Mouse (Mus musculus): ENCODE data around the gene Sox6. TPM values are rescaled to one million over a fixed set of nuclear protein-coding genes. Genes with fewer than 3 reads are reported as not detected.

Gene Sox6
- polyA plus RNA-seq, 1 experiment from 2014 or later, result 33.2 TPM

DNA sequence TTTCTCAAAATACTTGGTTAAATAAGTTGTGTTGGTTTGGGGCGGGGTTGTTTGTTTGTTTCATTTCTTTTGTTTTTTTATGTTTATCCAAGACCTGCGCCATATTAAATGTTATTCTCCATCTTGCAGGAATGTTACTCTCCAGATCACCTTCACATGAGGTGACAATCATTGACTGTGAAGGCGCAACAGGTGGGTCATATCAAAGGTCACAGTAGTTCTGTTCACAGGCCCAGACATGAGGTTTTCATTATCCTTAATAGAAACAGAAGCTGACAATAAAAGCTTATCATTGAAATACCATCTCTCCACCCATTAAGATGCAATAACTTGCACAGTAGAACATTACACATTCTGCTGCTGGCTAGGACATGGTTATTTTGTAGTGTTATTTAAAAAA is 54.5 kb downstream of the Sox6 start:
- Histone ChIP-seq H3K4me1 (replicated peaks) (peaks cover 5% of the 10 kb centered on the region; the same call in 1 of the 2 replicates), H3K4me2 (no peak overlapping the region), H3K27me3 (replicated peaks) (no peaks in the 10 kb centered on the region), H3K4me3 (no peak overlapping the region), H3K27ac (ENCODE audit: poor library complexity, severe bottlenecking) (no peak overlapping the region), H3K36me3 (no peaks in the 10 kb centered on the region), H3K9ac (no peak overlapping the region), H3K9me3 (replicated peaks) (no peaks in the 10 kb centered on the region)
- ATAC-seq (ENCODE audit: insufficient number of reproducible peaks, low FRiP score), result no peak
- 82% methylated on average over 3 of the region's 3 CpGs for WGBS

DNA sequence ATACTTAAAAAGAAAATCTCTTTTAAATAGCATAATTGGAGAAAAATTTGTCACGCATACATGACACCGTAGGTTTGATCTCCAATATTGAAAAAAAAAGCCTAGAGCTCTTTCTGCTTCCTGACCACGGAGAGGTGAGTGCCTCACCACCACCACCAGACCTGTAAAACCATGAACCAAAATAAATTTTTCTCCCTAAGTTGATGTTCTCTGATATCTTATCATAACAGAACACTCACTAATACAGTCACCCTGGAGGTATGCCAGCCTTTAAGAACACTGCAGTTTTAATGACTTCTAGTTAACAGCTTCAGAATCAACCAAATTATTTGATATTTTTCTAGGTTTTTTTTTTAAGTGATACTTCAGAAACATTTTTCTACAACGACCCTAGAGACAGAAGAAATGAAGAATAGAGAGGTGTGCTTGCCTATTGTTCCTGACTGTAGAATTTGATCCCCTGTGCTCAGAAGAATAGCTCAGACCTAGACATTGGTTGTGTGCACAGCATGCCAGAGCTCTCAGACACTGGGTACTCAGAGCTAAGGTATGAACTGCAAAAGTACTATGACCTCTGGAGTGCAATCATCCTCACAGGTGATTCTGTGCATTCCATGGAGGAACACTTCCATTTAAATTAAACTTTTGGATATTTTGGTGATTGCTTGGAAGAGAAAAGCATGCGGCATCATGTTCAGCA is 58.6 kb downstream of the Sox6 start:
- WGBS, result 76% methylated on average over 5 of the region's 5 CpGs
- H3K4me2 ChIP-seq, result no peak overlapping the region
- H3K4me3 ChIP-seq, result no peak overlapping the region
- no peaks in the 10 kb centered on the region for H3K36me3 ChIP-seq
- no peaks in the 10 kb centered on the region for H3K9me3 ChIP-seq (replicated peaks)
- H3K27me3 ChIP-seq (replicated peaks), result no peaks in the 10 kb centered on the region
- H3K4me1 ChIP-seq (replicated peaks), result peaks cover 5% of the 10 kb centered on the region; the same call in 1 of the 2 replicates
- no peak for ATAC-seq (ENCODE audit: insufficient number of reproducible peaks, low FRiP score)
- no peak overlapping the region for H3K27ac ChIP-seq (ENCODE audit: poor library complexity, severe bottlenecking)
- no peak overlapping the region for H3K9ac ChIP-seq

DNA sequence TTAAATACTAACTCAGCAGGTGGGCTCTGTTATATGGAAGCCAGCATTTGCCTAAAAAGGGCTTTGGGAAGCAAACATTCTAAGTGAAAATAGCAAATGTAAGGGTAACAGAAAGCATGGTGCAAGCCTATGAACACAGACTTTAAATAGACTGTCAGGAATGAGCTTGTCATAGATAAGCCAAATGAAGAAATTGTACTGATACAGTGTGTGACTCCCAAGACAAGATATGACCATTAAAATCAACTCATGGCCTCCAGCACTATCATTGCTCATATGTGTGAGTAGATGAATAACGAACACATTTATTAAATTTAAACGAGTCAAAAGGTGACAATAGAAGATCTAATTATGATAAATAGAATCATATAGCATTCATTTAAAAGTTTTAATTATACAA is 64.1 kb downstream of the Sox6 start:
- Histone ChIP-seq H3K4me1 (replicated peaks) (peaks cover 4% of the 10 kb centered on the region), H3K9me3 (replicated peaks) (no peaks in the 10 kb centered on the region), H3K9ac (no peak overlapping the region), H3K36me3 (peaks cover 3% of the 10 kb centered on the region; the same call in 1 of the 2 replicates), H3K27ac (ENCODE audit: poor library complexity, severe bottlenecking) (no peak overlapping the region), H3K27me3 (replicated peaks) (no peaks in the 10 kb centered on the region), H3K4me2 (no peak overlapping the region), H3K4me3 (no peak overlapping the region)
- no peak for ATAC-seq (ENCODE audit: insufficient number of reproducible peaks, low FRiP score)
- 66% methylated on average over 2 of the region's 2 CpGs for WGBS

- Histone ChIP-seq H3K4me3 (no peak overlapping the region), H3K36me3 (no peaks in the 10 kb centered on the region), H3K27me3 (replicated peaks) (no peaks in the 10 kb centered on the region), H3K27ac (ENCODE audit: poor library complexity, severe bottlenecking) (no peak overlapping the region), H3K4me2 (no peak overlapping the region), H3K4me1 (replicated peaks) (0 out of 2 replicates have a peak, but pooled peaks cover 2% of the 10 kb centered on the region), H3K9me3 (replicated peaks) (no peaks in the 10 kb centered on the region), H3K9ac (no peak overlapping the region)
- no peak for ATAC-seq (ENCODE audit: insufficient number of reproducible peaks, low FRiP score)
- 70% methylated on average over 4 of the region's 4 CpGs for WGBS
Measured at GRCm38 (mm10) chr7:115967186-115967585, 71.4 kb downstream of the Sox6 start.

GRCm38 (mm10) chr7:115966181-115966580 is 72.4 kb downstream of the Sox6 start:
- H3K9me3 ChIP-seq (replicated peaks), result no peaks in the 10 kb centered on the region
- ATAC-seq (ENCODE audit: insufficient number of reproducible peaks, low FRiP score), result no peak
- peaks cover 3% of the 10 kb centered on the region for H3K4me1 ChIP-seq (replicated peaks)
- no peaks in the 10 kb centered on the region for H3K27me3 ChIP-seq (replicated peaks)
- no peak overlapping the region for H3K4me3 ChIP-seq
- H3K27ac ChIP-seq (ENCODE audit: poor library complexity, severe bottlenecking), result no peak overlapping the region
- H3K4me2 ChIP-seq, result no peak overlapping the region
- no peak overlapping the region for H3K9ac ChIP-seq
- H3K36me3 ChIP-seq, result no peaks in the 10 kb centered on the region
- 54% methylated on average over 4 of the region's 4 CpGs for WGBS

DNA sequence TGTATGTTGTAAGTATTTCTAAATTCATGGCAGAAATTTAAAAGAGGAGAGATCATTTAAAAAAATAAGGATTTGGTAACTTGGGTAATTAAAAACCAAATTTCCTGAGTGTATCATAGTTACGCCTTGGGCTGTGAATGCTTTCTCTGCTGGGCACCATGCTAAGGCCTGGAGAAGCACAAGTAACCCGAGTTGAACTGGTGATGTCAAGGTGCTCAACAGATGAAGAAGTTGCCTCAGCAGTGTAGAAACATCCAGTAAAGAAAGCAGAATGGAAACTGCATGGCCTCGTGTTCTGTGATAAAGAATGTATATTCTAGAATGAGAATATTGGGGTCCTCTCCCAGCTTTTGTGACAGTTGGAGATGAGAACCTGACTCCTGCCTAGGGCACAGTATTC is 85.5 kb downstream of the Sox6 start:
- WGBS, result 85% methylated on average over 3 of the region's 3 CpGs
- H3K27ac ChIP-seq (ENCODE audit: poor library complexity, severe bottlenecking), result no peak overlapping the region
- peaks cover 24% of the 10 kb centered on the region for H3K4me1 ChIP-seq (replicated peaks)
- ATAC-seq (ENCODE audit: insufficient number of reproducible peaks, low FRiP score), result no peak
- no peak overlapping the region for H3K4me2 ChIP-seq
- H3K9me3 ChIP-seq (replicated peaks), result no peaks in the 10 kb centered on the region
- no peak overlapping the region for H3K4me3 ChIP-seq
- H3K9ac ChIP-seq, result no peak overlapping the region
- H3K36me3 ChIP-seq, result no peaks in the 10 kb centered on the region
- H3K27me3 ChIP-seq (replicated peaks), result no peaks in the 10 kb centered on the region

DNA sequence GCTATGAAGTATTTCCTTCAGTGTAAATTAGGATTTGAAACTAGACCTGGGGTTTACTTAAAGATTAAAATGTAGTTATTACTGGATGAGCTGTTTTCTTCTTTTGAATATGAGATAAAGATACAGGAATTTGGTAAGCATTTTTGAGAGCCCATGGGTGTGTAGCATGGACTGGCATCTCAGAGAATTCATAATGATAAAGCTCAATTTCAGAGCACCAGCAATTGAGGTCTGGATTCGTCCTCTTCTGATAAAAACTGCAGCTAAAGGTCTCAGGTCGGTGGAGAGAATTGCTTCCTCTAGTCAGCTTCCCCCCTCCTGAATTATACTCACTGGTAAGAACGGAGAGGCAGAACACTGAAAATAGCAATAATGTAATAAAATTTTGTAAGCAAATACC is 86.4 kb downstream of the Sox6 start:
- H3K4me3 ChIP-seq, result no peak overlapping the region
- WGBS, result 34% methylated on average over 3 of the region's 3 CpGs
- H3K27me3 ChIP-seq (replicated peaks), result no peaks in the 10 kb centered on the region
- no peaks in the 10 kb centered on the region for H3K9me3 ChIP-seq (replicated peaks)
- no peak overlapping the region for H3K4me2 ChIP-seq
- no peak for ATAC-seq (ENCODE audit: insufficient number of reproducible peaks, low FRiP score)
- H3K9ac ChIP-seq, result no peak overlapping the region
- H3K27ac ChIP-seq (ENCODE audit: poor library complexity, severe bottlenecking), result no peak overlapping the region; the same call in 1 of the 2 replicates
- no peaks in the 10 kb centered on the region for H3K36me3 ChIP-seq
- peaks cover 24% of the 10 kb centered on the region for H3K4me1 ChIP-seq (replicated peaks)

DNA sequence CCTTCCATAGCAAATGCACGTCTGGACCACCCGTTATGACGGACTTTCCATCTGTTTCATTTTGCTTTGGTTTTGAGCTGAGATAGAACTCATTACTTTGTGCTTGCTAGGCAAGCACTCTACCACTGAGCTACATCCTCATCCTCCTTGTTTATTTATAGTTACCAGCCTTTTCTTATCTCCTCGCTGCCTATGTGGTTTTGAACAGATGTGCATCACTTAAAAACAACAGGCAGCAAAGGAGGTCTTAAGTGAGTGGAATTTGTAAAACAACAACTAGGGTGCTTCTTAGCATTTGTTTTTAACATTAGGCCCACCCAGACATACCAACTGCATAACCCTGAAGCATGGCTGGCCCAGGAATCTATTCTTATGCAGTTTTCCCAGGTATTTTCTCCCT is 86.9 kb downstream of the Sox6 start:
- peaks cover 24% of the 10 kb centered on the region for H3K4me1 ChIP-seq (replicated peaks)
- no peak overlapping the region for H3K4me3 ChIP-seq
- H3K4me2 ChIP-seq, result no peak overlapping the region
- H3K27ac ChIP-seq (ENCODE audit: poor library complexity, severe bottlenecking), result no peak overlapping the region
- no peak overlapping the region for H3K9ac ChIP-seq
- no peaks in the 10 kb centered on the region for H3K36me3 ChIP-seq
- H3K9me3 ChIP-seq (replicated peaks), result no peaks in the 10 kb centered on the region
- H3K27me3 ChIP-seq (replicated peaks), result no peaks in the 10 kb centered on the region
- 78% methylated on average over 4 of the region's 4 CpGs for WGBS
- no peak for ATAC-seq (ENCODE audit: insufficient number of reproducible peaks, low FRiP score)

- Histone ChIP-seq H3K36me3 (peaks cover 3% of the 10 kb centered on the region; the same call in 1 of the 2 replicates), H3K27me3 (replicated peaks) (no peaks in the 10 kb centered on the region), H3K4me1 (replicated peaks) (peaks cover 14% of the 10 kb centered on the region), H3K4me3 (no peak overlapping the region), H3K9ac (no peak overlapping the region), H3K4me2 (no peak overlapping the region), H3K9me3 (replicated peaks) (no peaks in the 10 kb centered on the region), H3K27ac (ENCODE audit: poor library complexity, severe bottlenecking) (no peak overlapping the region)
- no peak for ATAC-seq (ENCODE audit: insufficient number of reproducible peaks, low FRiP score)
- 89% methylated on average over 2 of the region's 2 CpGs for WGBS
Measured at GRCm38 (mm10) chr7:115947916-115948315, 90.7 kb downstream of the Sox6 start.

GRCm38 (mm10) chr7:115946559-115946958 is 92.0 kb downstream of the Sox6 start:
- H3K9ac ChIP-seq, result no peak overlapping the region
- ATAC-seq (ENCODE audit: insufficient number of reproducible peaks, low FRiP score), result no peak

GRCm38 (mm10) chr7:115945516-115945915 is 93.1 kb downstream of the Sox6 start:
- H3K27ac ChIP-seq (ENCODE audit: poor library complexity, severe bottlenecking), result no peak overlapping the region
- H3K36me3 ChIP-seq, result peaks cover 6% of the 10 kb centered on the region
- peaks cover 7% of the 10 kb centered on the region; the same call in 1 of the 2 replicates for H3K4me1 ChIP-seq (replicated peaks)
- ATAC-seq (ENCODE audit: insufficient number of reproducible peaks, low FRiP score), result no peak
- no peak overlapping the region for H3K4me3 ChIP-seq
- H3K4me2 ChIP-seq, result no peak overlapping the region
- H3K9ac ChIP-seq, result no peak overlapping the region
- H3K27me3 ChIP-seq (replicated peaks), result no peaks in the 10 kb centered on the region
- WGBS, result 77% methylated on average over 4 of the region's 4 CpGs
- H3K9me3 ChIP-seq (replicated peaks), result no peaks in the 10 kb centered on the region

More at GRCm38 (mm10) chr7:115946559-115946958, 92.0 kb downstream of the Sox6 start:
- H3K4me2 ChIP-seq, result no peak overlapping the region
- no peaks in the 10 kb centered on the region for H3K9me3 ChIP-seq (replicated peaks)
- no peak overlapping the region for H3K27ac ChIP-seq (ENCODE audit: poor library complexity, severe bottlenecking)
- WGBS, result 87% methylated on average over 12 of the region's 12 CpGs
- no peak overlapping the region for H3K4me3 ChIP-seq
- H3K27me3 ChIP-seq (replicated peaks), result no peaks in the 10 kb centered on the region
- H3K36me3 ChIP-seq, result peaks cover 6% of the 10 kb centered on the region
- H3K4me1 ChIP-seq (replicated peaks), result peaks cover 8% of the 10 kb centered on the region; the same call in 1 of the 2 replicates

GRCm38 (mm10) chr7:115944250-115944649 is 94.3 kb downstream of the Sox6 start:
- H3K36me3 ChIP-seq, result peaks cover 6% of the 10 kb centered on the region
- H3K4me2 ChIP-seq, result no peak overlapping the region
- no peak overlapping the region for H3K9ac ChIP-seq
- H3K4me3 ChIP-seq, result no peak overlapping the region
- H3K27me3 ChIP-seq (replicated peaks), result no peaks in the 10 kb centered on the region
- H3K27ac ChIP-seq (ENCODE audit: poor library complexity, severe bottlenecking), result no peak overlapping the region
- H3K9me3 ChIP-seq (replicated peaks), result no peaks in the 10 kb centered on the region
- 70% methylated on average over 5 of the region's 5 CpGs for WGBS
- H3K4me1 ChIP-seq (replicated peaks), result peaks cover 7% of the 10 kb centered on the region; the same call in 1 of the 2 replicates
- ATAC-seq (ENCODE audit: insufficient number of reproducible peaks, low FRiP score), result no peak

Measured in heart, embryonic 12.5 days (tissue).